ENCODE assay signal across 10 mouse cellular contexts in genomic region chr9:63967408-63968172, GRCm38 (mm10). TPM values are rescaled to one million over a fixed set of nuclear protein-coding genes. Genes with fewer than 3 reads are reported as not detected.
DNase-seq lines count a peak whose midpoint lies in the region; ATAC-seq and TF ChIP-seq lines count a peak whose summit lies in the region.
"Had no signal": no experiment of that assay in that cellular context is flagged by ENCODE, and none has a peak within 500 bp of the region (broad histone marks: within the 10 kb centered on the region; RNA-seq: fewer than 3 reads in every experiment).

No protein-coding gene starts in this region.

- intact Hi-C loops in gastrocnemius, postnatal 36 days (cut with DNase I) = no loop called here

- no peak overlapping the region for H3K4me2 ChIP-seq in forebrain, embryonic 11.5 days (ENCODE audit: low read depth, low read length, severe bottlenecking)
- peak overlapping the region; percentile 19; the same call in 1 of the 2 replicates for H3K4me2 ChIP-seq in lung, embryonic 16.5 days (ENCODE audit: low read depth, low read length)
- peak overlapping the region; percentile 17; the same call in 1 of the 2 replicates for H3K4me2 ChIP-seq in heart, postnatal 0 days (ENCODE audit: low read depth, low read length)
- no peak overlapping the region for H3K4me2 ChIP-seq in neural tube, embryonic 14.5 days (ENCODE audit: low read depth, low read length)

- no peak for TF ChIP-seq EP300 in heart, postnatal 0 days (IDR thresholded peaks at IDR 0.05; ENCODE audit: low read depth)

- no peak overlapping the region for H3K9ac ChIP-seq in forebrain, embryonic 11.5 days (ENCODE audit: low read length)
- peak overlapping the region; percentile 21 for H3K9ac ChIP-seq in lung, embryonic 16.5 days (ENCODE audit: low read length)
- no peak overlapping the region; the same call in 1 of the 2 replicates for H3K9ac ChIP-seq in heart, postnatal 0 days (replicated peaks; ENCODE audit: low read depth, low read length)
- no peak overlapping the region for H3K9ac ChIP-seq in neural tube, embryonic 14.5 days (replicated peaks; ENCODE audit: low read depth, low read length)

- no peak for TF ChIP-seq POLR2A in lung, adult 2 months (IDR thresholded peaks at IDR 0.05; ENCODE audit: borderline replicate concordance, extremely low read depth, low read depth, low read length)

- H3K36me3 ChIP-seq in forebrain, embryonic 10.5 days (replicated peaks) = peaks cover 8% of the 10 kb centered on the region
- H3K36me3 ChIP-seq in forebrain, embryonic 11.5 days (ENCODE audit: control insufficient read depth, insufficient read depth, low read length) = no peaks in the 10 kb centered on the region
- no peaks in the 10 kb centered on the region for H3K36me3 ChIP-seq in lung, embryonic 16.5 days (ENCODE audit: control insufficient read depth, insufficient read depth, low read length)
- H3K36me3 ChIP-seq in heart, postnatal 0 days (replicated peaks; ENCODE audit: control insufficient read depth, insufficient read depth, low read length) = no peaks in the 10 kb centered on the region
- no peaks in the 10 kb centered on the region for H3K36me3 ChIP-seq in neural tube, embryonic 14.5 days (ENCODE audit: control insufficient read depth, insufficient read depth, low read length)

- 84% methylated on average over 14 of the region's 14 CpGs for WGBS in forebrain, embryonic 10.5 days
- WGBS in forebrain, embryonic 11.5 days = 85% methylated on average over 14 of the region's 14 CpGs
- 24% methylated on average over 14 of the region's 14 CpGs for WGBS in lung, embryonic 16.5 days
- WGBS in lung, adult 2 months = 22% methylated on average over 14 of the region's 14 CpGs
- WGBS in heart, postnatal 0 days = 22% methylated on average over 14 of the region's 14 CpGs
- WGBS in neural tube, embryonic 14.5 days = 63% methylated on average over 14 of the region's 14 CpGs

- ATAC-seq in forebrain, embryonic 11.5 days (replicated peaks; ENCODE audit: low FRiP score) = no peak
- peak; percentile 63 for ATAC-seq in lung, embryonic 16.5 days (ENCODE audit: low read depth)
- ATAC-seq in heart, postnatal 0 days (ENCODE audit: insufficient read depth, low read depth) = no peak
- ATAC-seq in neural tube, embryonic 14.5 days (ENCODE audit: low read depth) = no peak

- no peak overlapping the region for H3K4me3 ChIP-seq in forebrain, embryonic 10.5 days
- H3K4me3 ChIP-seq in forebrain, embryonic 11.5 days (ENCODE audit: low read depth, low read length) = no peak overlapping the region
- H3K4me3 ChIP-seq in lung, embryonic 16.5 days (ENCODE audit: low read length) = peak overlapping the region; percentile 4; the same call in 1 of the 2 replicates
- no peak overlapping the region for H3K4me3 ChIP-seq in lung, adult 2 months (replicated peaks; ENCODE audit: extremely low read depth, low read depth, low read length)
- H3K4me3 ChIP-seq in heart, postnatal 0 days (ENCODE audit: low read depth, low read length) = no peak overlapping the region
- no peak overlapping the region for H3K4me3 ChIP-seq in neural tube, embryonic 14.5 days (ENCODE audit: low read depth, low read length)
- H3K4me3 ChIP-seq: erythroblast, embryonic 14.5 days had no signal

- TF ChIP-seq CTCF in lung, adult 2 months (IDR thresholded peaks at IDR 0.05; ENCODE audit: insufficient read depth, low read length) = no peak
- no peak for TF ChIP-seq CTCF in heart, postnatal 0 days (IDR thresholded peaks at IDR 0.05; ENCODE audit: low read depth)

- no peaks in the 10 kb centered on the region for H3K9me3 ChIP-seq in forebrain, embryonic 10.5 days
- H3K9me3 ChIP-seq in forebrain, embryonic 11.5 days (ENCODE audit: control insufficient read depth, low read length) = no peaks in the 10 kb centered on the region
- no peaks in the 10 kb centered on the region for H3K9me3 ChIP-seq in lung, embryonic 16.5 days (ENCODE audit: control insufficient read depth, low read length)
- H3K9me3 ChIP-seq in heart, postnatal 0 days (replicated peaks; ENCODE audit: control insufficient read depth, low read length) = no peaks in the 10 kb centered on the region
- no peaks in the 10 kb centered on the region for H3K9me3 ChIP-seq in neural tube, embryonic 14.5 days (ENCODE audit: control insufficient read depth, low read length)

- no peak for DNase-seq in forebrain, embryonic 10.5 days (ENCODE audit: extremely low spot score, low spot score)
- no peak for DNase-seq in forebrain, embryonic 11.5 days (ENCODE audit: low spot score)
- no peak for DNase-seq in lung, adult 2 months
- DNase-seq in heart, postnatal 0 days (ENCODE audit: low spot score) = peak; percentile 36
- no peak for DNase-seq in spleen, postnatal 14 days (ENCODE audit: low spot score in 2 of 2)
- no peak for DNase-seq in gastrocnemius, postnatal 36 days
- DNase-seq: thymus, adult 2 months had no signal

- H3K27me3 ChIP-seq in forebrain, embryonic 10.5 days (ENCODE audit: poor library complexity, severe bottlenecking) = no peaks in the 10 kb centered on the region
- no peaks in the 10 kb centered on the region for H3K27me3 ChIP-seq in forebrain, embryonic 11.5 days (ENCODE audit: control insufficient read depth, insufficient read depth, low read length)
- no peaks in the 10 kb centered on the region for H3K27me3 ChIP-seq in lung, embryonic 16.5 days (ENCODE audit: control insufficient read depth, insufficient read depth, low read depth, low read length)
- H3K27me3 ChIP-seq in heart, postnatal 0 days (ENCODE audit: control insufficient read depth, insufficient read depth, low read length) = no peaks in the 10 kb centered on the region
- H3K27me3 ChIP-seq in neural tube, embryonic 14.5 days (ENCODE audit: control insufficient read depth, insufficient read depth, low read length) = no peaks in the 10 kb centered on the region

- peaks cover 85% of the 10 kb centered on the region for H3K4me1 ChIP-seq in forebrain, embryonic 10.5 days
- peaks cover 12% of the 10 kb centered on the region; the same call in 1 of the 2 replicates for H3K4me1 ChIP-seq in forebrain, embryonic 11.5 days (replicated peaks; ENCODE audit: control insufficient read depth, insufficient read depth, low read length)
- H3K4me1 ChIP-seq in lung, embryonic 16.5 days (replicated peaks; ENCODE audit: control insufficient read depth, insufficient read depth, low read length) = peaks cover 91% of the 10 kb centered on the region
- peaks cover 55% of the 10 kb centered on the region for H3K4me1 ChIP-seq in lung, adult 2 months (ENCODE audit: control insufficient read depth, insufficient read depth, low read length)
- peaks cover 78% of the 10 kb centered on the region for H3K4me1 ChIP-seq in heart, postnatal 0 days (ENCODE audit: control insufficient read depth, insufficient read depth)
- peaks cover 5% of the 10 kb centered on the region for H3K4me1 ChIP-seq in neural tube, embryonic 14.5 days (ENCODE audit: control insufficient read depth, insufficient read depth, low read length)

- peak overlapping the region; percentile 22 for H3K27ac ChIP-seq in forebrain, embryonic 10.5 days
- no peak overlapping the region for H3K27ac ChIP-seq in forebrain, embryonic 11.5 days (ENCODE audit: low read depth, low read length)
- peak overlapping the region; percentile 91 for H3K27ac ChIP-seq in lung, embryonic 16.5 days (ENCODE audit: low read length)
- H3K27ac ChIP-seq in heart, postnatal 0 days (ENCODE audit: low read depth) = peak overlapping the region; percentile 85
- H3K27ac ChIP-seq in neural tube, embryonic 14.5 days (ENCODE audit: low read depth, low read length) = peak overlapping the region; percentile 58; the same call in 1 of the 2 replicates

RNA-seq across cellular contexts. Expression of gene Smad6, which starts 54.3 kb away (rescaled TPM):
- 3.6 and 3.7 TPM in 2 replicates for polyA plus RNA-seq in forebrain, embryonic 10.5 days (2016; fragmentation: Nextera tagmentation; extraction: Ambion mirVana)
- polyA plus RNA-seq in forebrain, embryonic 11.5 days (2014; fragmentation: Nextera tagmentation; extraction: Ambion mirVana) = 6.5 and 7.4 TPM in 2 replicates
- 6.8 and 8.6 TPM in 2 replicates for polyA plus RNA-seq in lung, embryonic 16.5 days (2015; fragmentation: Nextera tagmentation; extraction: Ambion mirVana)
- 260 and 369 TPM in 2 replicates for polyA plus RNA-seq in lung, adult 2 months (2012; rRNA removed)
- total RNA-seq in heart, postnatal 0 days (2014; rRNA removed; ENCODE audit: low replicate concordance) = 68.4 and 93.1 TPM in 2 replicates
- 5.6 and 6.7 TPM in 2 replicates for polyA plus RNA-seq in heart, postnatal 0 days (2015; fragmentation: Nextera tagmentation; extraction: Ambion mirVana)
- 1.0 and 2.2 TPM in 2 replicates for polyA plus RNA-seq in neural tube, embryonic 14.5 days (2014; fragmentation: Nextera tagmentation; extraction: Ambion mirVana)
- 1 to 10 TPM; 3.3 to 4.0 TPM for total RNA-seq in gastrocnemius, postnatal 36 days (2021)

Comparison
In these comparisons a context has a peak if more than half of its experiments do, and no peak if none do; other contexts are left out.
1. RNA of gene Smad6, which starts 54.3 kb away (polyA plus RNA-seq): 260 to 369 TPM in lung, adult 2 months; 6.8 to 8.6 TPM in lung, embryonic 16.5 days, 6.5 to 7.4 TPM in forebrain, embryonic 11.5 days, 5.6 to 6.7 TPM in heart, postnatal 0 days, 3.6 to 3.7 TPM in forebrain, embryonic 10.5 days and 1.0 to 2.2 TPM in neural tube, embryonic 14.5 days; every median in the first group is over 10 times any median in the second.
2. H3K4me2 ChIP-seq: peak in lung, embryonic 16.5 days (single experiment) and heart, postnatal 0 days (single experiment); none in forebrain, embryonic 11.5 days (single experiment) and neural tube, embryonic 14.5 days (single experiment).